Mouse (Mus musculus): ENCODE measurements around the gene Cdh6.

Gene Cdh6

DNA sequence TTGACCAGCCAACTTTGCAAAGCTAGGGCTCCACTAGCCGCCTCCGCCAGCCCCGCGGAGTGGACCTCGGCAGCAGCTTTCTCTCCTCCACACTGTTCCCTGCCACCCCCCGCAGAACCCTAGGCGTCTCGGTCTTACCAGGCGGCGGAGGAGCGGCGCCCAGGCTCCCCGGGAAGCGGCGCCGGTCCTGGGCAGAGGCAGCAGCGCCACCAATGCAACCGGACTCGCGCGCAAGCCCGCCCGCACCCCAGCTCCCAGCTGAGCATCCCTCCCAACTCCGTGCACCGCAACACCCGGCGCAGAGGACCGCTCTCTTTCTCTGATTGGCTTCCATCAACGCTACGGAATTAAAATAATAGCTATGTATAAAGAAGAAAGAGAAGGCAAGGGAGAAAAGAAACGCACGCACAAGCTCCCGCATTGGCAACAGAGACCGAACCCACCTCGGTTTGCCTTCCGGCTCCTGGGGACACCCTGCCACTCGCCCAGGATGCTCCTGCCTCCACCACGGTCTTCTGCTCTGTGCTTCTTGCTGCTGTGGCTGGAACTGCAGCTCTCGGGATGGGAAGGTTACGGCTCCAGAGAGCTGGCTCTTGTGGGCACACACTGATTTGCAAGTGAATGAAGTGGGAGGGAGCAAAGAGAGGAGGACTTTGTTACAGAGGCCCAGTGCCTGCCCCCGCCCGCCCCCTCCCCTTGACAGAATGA is at the start of gene Cdh6:
Gene Cdh6 (minus strand): TSS at position 605 of the 708 bp plus-strand sequence.
- no peak for DNase-seq (ENCODE audit: low read depth, low spot score)

DNA sequence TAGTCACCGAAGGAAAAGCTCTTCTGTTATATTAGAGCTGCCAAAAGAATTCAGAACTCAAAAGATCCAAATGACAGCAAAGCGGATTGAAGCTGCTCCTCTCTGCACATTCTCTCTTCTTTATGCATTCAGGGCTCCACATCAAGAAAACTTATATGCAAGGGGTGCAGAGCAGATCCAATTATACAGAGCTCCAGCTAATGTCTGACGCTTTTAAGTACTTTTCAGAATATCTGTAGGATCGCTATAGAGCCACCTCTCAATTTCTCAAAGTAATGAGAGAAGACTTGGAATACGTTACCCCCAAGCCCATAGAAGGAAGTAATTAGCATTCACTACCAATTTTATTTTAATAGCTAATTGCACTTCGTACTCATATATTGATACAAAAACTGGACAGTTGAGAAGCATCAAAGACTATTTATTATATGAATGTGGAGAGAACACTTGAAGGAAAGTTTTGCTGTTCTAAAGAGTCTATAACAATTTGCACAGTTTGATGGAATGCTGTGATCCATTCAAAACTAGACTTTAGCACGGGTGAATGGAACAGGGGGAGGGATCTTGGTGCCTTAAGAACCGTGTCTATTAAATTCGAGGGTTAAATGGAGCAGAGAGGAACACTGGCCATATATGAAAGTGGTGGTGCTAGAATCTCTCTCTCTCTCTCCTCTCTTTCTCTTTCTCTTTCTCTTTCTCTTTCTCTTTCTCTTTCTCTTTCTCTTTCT is 46.4 kb upstream of the Cdh6 start:
- DNase-seq (ENCODE audit: low read depth, low spot score), result no peak

DNA sequence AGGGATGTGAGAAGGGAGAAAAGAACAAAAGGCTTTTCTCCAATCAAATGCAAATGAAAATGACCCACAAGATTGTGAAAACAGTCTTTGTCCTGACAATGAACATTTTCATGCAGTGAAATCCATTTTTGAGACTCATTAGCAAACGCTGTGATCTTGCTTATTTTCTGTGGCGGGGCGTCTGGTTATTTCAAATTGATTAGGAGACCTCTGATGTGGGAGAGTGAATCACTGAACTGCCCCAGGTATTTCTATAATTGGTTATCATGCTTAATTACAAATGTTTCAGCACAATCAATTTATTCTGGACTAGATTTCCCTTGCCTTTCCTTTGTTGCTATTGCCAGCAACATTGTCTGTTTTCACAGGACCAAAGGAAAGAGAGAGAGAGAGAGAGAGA is 44.3 kb upstream of the Cdh6 start:
- DNase-seq (ENCODE audit: low read depth, low spot score), result no peak

DNA sequence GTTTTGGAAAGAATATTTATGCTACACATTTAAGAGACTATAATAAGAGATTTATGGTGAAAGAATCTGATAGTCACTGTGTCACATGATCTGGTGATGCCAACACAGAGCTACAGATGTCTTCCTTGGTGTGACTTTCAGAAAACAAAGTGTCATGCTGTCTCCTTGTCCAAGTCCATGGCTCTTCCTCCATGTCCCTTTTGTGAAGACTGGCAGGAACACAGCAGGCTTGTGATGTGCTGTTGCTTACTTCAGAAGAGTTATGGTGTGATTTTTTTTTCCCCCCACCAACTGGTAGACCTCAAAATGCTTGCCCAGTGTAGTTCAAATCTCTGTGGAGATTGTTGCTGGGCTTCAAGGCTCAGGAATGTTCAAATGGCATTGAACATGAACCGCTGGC is 43.7 kb upstream of the Cdh6 start:
- no peak for DNase-seq (ENCODE audit: low read depth, low spot score)

DNA sequence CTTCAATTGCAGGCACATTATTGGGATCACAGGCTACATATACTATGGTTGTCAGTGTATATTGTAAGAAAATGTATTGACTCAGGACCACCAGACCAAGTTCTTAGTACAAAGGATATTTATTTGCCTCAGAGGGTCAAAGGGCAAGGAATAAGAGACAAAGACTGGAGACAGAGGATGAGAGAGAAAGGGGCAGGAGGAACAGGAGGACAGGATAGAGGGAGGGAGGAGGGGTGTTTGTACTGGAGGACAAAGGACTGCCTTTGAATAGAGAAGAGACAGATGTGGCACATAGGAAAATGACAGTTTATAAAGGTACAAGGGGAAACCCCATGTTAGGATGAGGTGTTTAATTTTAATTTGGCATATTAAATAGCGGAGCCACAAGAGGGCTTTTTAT is 39.5 kb upstream of the Cdh6 start:
- no peak for DNase-seq (ENCODE audit: low read depth, low spot score)

DNA sequence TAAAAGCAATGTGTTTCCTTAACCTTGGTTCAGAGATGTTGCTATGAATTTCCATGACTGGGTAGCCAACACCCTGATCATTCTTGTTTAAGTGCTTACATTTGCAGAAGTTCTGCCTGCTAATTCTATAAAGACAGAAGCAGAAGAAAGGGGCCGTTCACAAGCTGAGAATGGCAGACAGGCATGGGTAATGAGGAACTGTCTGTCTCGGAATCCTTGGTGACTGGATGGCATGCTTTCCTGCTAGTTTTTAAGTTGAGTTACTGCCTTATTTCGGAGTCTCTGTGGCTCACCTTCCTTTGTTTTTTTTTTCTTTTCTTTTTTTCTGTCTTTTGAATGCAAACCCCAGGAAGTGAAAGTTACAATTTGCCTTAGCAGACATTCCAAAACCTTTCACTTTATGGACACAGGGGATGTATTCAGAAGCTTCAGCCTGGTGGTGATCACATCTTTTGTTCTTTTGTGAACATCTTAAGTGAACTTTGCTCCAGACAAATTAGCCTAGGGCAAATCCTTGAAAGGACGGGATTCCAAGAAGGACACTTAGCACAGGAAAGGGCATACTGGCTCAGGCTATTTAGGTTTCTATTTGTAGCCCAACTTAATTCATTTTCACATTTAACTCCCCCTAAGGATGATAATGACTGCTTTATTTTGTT is 38.7 kb upstream of the Cdh6 start:
- no peak for DNase-seq (ENCODE audit: low read depth, low spot score)

DNA sequence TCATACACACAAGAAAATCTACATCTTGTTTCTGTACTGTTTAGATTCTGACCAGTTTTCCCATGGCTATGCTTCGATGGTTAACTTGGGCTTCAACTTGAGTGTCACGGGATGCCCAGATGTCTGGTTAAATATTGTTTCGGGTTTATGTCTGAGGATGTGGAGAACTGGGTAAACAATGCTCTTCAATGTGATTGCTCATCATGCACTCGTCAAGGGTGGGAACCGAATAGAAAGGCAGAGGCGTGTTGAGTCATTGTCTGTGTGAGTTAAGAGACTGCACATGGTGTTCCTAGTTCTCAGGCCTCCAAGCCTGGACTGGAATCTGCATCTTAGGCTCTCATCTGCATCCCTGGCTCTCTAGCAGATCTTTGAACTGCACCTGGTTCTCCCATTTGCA is 36.7 kb upstream of the Cdh6 start:
- DNase-seq (ENCODE audit: low read depth, low spot score), result no peak

DNA sequence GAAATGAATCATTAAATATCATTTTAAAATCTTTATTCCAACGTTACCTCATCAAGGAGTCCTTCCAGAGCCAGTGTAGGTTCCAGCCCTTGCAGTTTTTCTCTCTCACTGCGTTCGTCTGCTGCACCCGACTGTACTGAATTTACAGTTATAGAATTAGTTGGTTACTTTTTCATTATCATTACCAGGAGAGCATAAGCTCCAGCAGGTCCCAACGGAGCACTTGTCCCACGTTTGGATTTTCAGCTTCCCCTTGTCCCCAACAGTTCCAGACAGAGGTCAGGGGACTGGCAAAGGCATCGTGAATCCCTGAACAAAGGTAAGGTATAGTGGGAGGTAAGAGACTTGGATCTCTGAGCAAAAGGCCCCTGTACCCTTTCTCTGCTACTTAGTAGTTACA is 35.2 kb upstream of the Cdh6 start:
- DNase-seq (ENCODE audit: low read depth, low spot score), result no peak

DNA sequence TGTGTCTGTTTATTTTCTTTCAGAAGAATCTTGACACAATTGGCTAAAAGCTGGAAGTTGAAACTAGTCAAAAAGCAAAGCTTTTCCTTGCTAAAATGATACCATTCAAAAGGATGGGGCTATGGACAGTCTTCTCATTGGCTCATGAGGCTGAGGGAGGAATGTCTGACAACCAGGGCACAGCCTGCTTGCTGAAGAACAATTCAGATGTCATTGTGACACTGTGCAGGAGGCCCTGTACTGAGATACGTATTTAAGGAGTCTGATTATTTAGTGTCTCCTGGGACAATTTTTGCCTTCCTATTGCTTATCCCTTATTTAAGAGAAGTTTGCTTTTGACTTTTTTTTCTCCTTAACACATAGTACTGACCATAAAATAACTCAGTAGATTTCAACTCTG is 22.8 kb upstream of the Cdh6 start:
- no peak for DNase-seq (ENCODE audit: low read depth, low spot score)

DNA sequence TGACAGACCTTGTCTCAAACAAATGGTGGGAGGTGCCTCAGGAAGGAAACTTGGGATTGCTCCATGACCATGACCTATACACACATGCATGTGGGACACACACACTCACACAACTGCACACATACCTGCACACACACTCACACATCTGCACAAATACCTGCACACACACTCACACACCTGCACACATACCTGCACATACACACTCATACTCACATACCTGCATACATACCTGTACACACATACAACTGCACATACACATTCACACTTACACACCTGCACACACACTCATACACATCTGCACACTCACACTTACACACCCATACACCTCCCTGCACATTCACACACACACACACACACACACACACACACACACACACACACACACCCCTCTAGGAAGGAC is 20.6 kb upstream of the Cdh6 start:
- no peak for DNase-seq (ENCODE audit: low read depth, low spot score)

DNA sequence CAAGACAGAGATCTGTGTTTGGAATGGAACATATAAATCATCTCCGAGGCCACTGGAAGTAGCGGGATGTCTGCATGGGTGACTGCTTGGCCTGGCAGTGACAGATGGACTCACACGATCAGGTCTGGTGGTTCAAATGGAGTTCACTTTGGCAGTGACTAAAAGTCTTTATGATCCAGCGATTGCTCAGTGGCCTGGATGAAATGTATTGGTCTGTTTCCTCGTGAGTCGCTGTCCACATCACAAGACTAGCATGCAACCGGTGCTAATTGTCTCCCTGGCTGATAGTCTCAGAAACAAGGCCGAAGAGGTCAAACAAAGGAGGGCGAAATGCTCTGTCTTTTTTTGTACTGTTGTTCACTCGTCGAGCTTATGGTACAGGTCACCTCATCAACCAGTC is 19.6 kb upstream of the Cdh6 start:
- DNase-seq (ENCODE audit: low read depth, low spot score), result no peak

DNA sequence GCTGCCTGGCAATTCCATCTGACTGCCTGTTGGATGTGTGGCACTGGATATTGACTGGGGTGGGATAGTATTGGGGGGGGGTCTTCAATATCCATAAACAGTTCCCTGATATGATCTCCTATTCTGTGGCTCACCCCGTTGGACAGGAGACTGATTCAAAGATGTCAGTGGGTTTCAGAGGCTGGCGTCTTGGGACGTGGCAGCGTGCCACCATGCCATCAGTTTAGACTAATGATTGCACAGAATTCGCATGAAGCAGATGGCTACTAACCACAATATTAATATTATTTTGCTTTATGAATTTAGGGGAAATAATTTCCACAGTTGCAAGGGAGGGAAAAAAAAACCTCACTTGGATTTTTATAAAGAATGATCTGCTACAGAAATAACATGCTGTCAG is 10.2 kb upstream of the Cdh6 start:
- no peak for DNase-seq (ENCODE audit: low read depth, low spot score)

DNA sequence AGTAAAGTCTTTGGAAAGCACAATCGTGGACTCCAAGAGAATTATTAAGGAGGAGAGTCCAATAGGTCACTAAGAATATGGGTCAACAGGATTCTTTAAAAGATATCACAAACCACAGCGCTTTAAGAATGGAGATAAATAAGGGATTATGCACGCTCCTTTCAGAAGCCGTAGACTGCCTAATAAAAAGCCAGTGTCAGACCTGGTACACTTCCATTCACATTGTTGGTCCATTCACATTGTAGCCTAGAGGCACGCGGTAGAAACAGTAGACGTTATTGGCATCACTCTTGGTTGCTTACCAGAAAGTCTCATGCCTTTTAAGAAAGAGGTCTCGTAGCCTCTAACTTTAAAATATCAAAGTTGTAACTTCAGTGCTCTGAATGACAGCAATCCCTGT is 8.0 kb upstream of the Cdh6 start:
- no peak for DNase-seq (ENCODE audit: low read depth, low spot score)

DNA sequence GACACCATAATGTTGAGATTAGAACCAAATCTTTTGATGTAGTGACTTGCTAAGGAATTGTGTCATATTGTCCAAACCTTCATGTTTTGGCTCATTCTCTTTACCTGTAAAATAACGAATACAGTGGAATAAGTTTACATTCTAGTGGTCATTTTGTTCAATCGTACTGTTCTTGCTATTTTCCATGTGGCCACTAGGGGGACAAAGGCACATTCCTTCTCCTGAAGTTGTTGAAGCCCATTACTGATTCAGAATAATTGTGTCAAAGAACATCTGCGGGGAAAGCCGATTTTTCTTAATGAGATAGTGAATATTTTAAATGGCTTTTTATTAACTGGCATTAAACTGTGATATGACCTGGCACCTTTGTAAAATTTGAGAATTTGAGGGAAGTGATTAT is 7.5 kb upstream of the Cdh6 start:
- peak; percentile 12 for DNase-seq (ENCODE audit: low read depth, low spot score)

DNA sequence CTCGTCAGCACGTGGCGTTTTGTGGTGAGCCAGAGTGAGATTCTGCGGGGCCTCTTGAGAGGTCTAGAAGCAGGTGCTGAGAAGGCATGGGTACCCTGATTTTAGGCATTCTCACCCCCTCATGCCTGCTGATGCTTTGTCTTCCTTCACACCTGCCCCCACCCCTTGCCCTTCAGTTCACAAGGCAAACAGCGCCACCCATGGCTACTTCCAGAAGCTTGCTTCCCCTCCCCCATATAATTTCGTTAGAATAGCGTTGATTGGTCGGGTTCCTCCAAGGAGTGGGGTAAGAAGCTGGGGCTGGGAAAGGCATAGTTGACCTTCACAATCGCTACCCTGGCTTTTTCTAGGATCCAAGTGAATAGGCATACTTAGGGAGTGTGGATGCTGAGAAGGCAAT is 2.5 kb upstream of the Cdh6 start:
- DNase-seq (ENCODE audit: low read depth, low spot score), result no peak

DNA sequence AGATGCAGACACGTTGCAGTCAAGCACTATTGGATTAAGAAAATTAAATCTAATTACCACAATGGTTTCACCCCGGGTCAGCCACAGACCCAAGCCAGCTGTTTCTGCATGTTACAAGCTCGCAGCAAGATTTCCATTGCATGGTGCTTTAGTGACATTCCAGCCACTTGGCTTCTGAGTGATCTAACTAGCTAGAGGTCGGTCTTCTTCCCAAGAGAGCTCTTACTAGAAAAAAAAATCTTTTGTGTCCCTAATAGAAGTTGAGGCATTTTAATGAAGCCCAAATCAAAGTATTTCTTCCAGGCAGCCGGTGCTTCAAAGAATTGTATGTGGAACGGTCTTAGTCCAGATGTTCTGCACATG is 1.1 kb upstream of the Cdh6 start:
- DNase-seq (ENCODE audit: low read depth, low spot score), result no peak

DNA sequence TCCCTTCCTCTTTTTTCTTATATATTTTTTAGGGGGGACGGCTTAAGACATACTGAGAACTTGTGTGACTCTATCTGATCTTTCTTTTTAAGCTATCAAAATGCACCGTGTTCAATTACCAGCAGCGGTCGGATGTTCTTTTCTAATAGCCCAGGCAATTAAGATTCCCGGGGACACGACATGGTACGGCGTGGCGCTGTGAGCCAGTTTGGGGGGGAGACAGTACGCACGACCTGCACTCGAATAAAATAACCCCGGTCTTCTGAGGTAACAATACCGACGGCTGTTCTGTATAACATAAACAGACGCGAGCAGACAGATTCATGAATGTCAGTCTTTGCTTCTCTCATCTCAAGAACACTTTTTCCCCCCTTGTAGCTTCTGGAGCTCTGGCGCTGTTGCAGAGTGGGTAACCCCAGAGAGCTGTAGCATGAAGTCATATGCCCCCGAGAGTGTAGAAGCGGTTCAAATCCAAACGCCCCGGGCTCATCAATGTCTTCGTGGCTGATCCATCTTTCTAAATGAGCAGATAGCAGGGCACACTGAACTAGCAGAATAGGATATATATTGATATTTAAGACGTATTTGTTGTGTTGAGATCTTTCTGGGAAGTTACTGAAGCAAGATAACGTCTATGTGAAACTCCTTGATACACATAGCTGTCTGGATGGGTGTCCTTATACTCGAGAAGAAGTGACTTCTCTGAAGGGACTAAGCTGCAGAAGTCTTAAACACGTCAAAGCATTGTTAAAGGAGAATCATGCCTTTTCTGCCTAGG is 554 bp upstream of the Cdh6 start:
- DNase-seq (ENCODE audit: low read depth, low spot score), result no peak

DNA sequence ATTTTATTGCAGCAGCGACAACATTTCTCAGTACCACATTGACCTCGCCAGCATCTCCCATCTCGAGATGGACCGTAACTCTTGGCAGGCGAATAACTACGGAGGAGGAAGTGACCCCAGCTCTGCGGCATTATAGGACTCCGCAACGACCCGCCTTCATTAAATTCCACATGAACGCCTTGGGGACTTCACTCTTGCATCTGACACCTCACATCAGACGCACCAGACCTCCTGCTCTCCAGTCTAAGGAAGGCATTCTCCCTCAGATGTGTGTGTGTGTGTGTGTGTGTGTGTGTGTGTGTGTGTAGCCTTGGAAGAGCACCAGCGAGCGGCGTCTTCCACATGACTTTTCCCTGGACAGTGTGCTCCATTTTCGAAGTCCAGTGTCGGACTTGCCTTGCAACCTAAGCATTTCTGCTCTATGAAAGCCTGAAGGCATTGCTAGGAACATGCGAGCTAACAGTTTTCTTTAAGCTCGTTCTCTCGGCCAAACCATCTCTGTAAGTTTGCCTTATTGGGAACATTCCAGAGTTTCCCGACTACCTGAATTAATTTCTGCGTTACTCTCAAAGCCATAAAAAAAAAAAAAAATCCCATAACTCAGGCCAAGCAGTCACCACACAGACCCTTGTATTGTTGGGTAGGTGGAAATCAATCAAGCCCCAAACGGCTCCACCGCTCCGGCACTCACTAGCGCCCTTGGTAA is 957 bp downstream of the Cdh6 start:
- no peak for DNase-seq (ENCODE audit: low read depth, low spot score)

DNA sequence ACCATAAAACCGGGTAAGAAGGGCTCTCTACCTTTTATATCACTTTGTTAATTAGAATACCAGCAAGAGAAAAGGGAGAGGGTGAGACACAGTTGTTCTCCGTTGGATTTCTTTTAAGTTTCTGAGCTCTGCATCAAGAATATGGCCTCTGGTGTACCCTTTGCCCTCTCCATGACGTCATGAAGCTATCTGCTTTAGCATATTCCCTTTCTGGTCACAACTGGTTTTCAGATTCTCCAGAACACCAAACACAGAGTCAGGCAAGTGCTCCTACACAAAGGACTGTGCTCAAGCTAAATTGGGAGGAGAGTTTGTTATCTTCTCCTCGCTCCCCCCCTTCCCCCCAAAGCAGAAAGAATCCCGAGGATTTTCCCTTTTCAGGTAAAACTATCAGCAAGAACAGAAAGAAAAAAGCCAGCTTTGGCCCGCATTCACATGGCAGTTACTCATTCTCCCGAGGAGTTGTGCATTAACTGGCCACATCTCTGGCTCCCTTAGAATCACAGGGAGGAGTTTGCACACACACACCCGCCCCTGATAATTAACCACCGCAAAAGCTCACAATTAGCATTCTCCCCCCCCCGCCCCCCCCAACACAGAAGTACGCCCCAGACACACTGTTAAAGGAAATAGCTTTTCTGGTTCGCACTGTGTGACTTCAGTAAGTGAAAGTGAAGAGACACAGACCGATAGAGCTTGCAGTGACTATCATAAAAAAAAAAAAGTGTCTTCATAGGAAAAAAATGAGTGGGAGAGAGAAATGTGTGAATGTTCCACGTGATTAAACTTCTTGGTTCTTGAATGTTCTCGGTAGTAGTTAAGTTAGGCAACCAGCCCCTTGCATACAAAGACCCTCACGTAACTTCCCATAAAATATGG is 1.8 kb downstream of the Cdh6 start:
- DNase-seq (ENCODE audit: low read depth, low spot score), result no peak

DNA sequence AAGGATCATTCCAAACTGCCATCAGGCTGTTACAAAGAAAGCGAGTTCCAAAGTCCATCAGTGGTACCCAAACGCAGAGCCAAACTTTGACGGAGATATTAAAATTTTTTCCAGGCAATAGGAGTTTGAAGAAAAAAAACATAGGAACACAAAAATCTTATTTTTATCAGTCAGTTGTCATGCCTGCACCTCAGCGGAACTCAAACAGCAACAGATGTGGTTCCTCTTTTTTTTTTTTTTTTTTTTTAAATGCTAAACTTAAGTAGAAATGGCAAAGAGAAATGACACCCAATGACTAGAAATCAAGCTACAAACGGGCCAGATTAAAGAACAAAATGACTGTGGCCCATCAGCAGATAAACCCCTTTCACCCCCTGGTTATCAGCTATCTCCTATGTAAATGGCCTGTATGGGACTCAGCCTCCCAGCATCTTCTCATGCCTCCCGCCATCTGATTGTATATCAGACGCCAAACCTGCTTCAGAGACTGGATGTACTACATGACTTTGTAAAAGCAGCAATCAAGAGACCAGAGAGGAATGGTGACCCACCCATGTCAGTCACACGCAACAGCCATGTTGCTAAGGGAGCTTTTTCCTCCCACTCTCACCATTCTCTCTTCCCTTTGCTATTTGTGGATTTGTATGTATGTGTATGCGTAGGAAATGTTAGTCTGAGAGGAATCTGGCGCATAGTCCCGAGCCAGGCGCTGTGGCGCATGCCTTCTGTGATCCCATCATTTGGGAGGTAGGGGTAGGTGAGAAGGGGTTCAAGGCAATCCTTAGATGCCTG is 8.2 kb downstream of the Cdh6 start:
- no peak for DNase-seq (ENCODE audit: low read depth, low spot score)
